Mouse (Mus musculus) inflammation-experienced regulatory T-cells, adult 6 months (primary cell): ENCODE data around the gene Fam184a. TPM values are rescaled to one million over a fixed set of nuclear protein-coding genes. Genes with fewer than 3 reads are reported as not detected.
A peak's percentile ranks its signal among the peaks of the same experiment; 100 is the strongest.
"Not testable (repeated sequence)": the region's sequence is repeated elsewhere in the genome, so short reads cannot be mapped to it uniquely, and the experiment has no call there.

Source experiments
- ATAC-seq: one replicate; pipeline ENCODE4 v1.8.0; 2017
- polyA plus RNA-seq, 3 experiments: library from polyadenylated mRNA; unstranded; fragments of 100-300 nt; shearing (Covaris generic); gene quantifications; one replicate each; pipeline ENCODE4 v1.2.1; 2017

The Fam184a gene
- polyA plus RNA-seq, 3 experiments from 2014 or later = not detected

- ATAC-seq = no peak
These were observed 61.9 kb downstream of the Fam184a start for GRCm38 (mm10) chr10:53688952-53689584.

GRCm38 (mm10) chr10:53688533-53688932 is 62.4 kb downstream of the Fam184a start:
- ATAC-seq = no peak

DNA sequence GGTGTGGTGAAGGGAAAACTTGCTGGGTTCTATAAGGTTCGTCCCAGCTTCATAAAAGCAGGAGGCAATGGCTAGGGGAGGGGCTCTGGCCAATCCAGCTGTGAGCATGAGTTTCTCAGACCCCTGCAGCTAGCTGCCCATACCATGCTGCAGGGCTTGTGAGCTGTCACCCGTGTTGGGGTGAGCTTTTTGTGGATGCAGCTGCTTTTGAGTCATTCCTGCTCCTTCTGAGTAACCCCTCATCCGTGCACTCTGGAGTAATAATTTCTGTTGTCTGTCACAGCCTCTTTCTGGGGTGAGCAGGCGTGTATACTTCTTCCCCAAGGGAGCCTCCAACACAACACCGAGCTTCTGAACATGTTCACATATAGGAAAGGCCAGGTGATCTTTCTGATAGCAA is 63.0 kb downstream of the Fam184a start:
- no peak for ATAC-seq

GRCm38 (mm10) chr10:53685806-53686205 is 65.1 kb downstream of the Fam184a start:
- ATAC-seq = no peak

- no peak for ATAC-seq
These were observed 67.7 kb downstream of the Fam184a start for GRCm38 (mm10) chr10:53683226-53683625.

- no peak for ATAC-seq
These were observed 71.0 kb downstream of the Fam184a start for GRCm38 (mm10) chr10:53679690-53680557.

DNA sequence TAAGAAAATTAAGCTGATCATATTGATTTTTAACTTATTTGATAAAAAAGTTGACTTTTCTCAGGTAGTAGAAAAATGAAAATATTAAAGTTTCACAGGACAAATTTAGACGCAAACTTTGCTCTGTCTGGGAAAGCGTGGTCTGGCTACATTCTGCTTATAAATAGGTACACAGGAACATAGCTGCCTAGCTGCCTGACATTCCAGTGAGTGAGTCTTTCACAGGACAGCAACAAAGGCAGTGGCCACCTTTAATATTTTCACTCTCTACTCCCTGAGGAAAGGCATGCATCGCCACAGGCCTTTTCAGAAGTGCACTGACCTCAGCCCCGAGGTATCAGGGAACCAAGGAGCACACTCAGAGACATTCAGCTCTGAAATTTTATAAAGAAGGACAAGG is 89.1 kb downstream of the Fam184a start:
- ATAC-seq = no peak

DNA sequence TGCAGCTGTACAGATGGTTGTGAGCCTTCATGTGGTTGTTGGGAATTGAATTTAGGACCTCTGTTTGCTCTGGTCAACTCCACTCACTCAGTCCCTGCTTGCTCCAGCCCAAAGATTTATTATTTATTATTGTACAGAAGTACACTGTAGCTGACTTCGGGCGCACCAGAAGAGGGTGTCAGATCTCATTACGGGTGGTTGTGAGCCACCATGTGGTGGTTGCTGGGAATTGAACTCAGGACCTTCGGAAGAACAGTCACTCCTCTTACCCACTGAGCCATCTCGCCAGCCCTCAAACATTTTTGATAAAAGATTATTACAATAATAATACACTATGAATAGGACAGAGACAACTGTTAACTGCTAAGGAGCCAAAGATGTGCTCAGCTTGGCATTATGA is 96.7 kb downstream of the Fam184a start:
- ATAC-seq = not testable (repeated sequence)

- peak; percentile 58 for ATAC-seq
These were observed 100.2 kb downstream of the Fam184a start for GRCm38 (mm10) chr10:53650683-53651082.

GRCm38 (mm10) chr10:53641507-53641906 is 109.4 kb downstream of the Fam184a start:
- ATAC-seq = no peak

- no peak for ATAC-seq
These were observed 115.5 kb downstream of the Fam184a start for GRCm38 (mm10) chr10:53635246-53635971.

DNA sequence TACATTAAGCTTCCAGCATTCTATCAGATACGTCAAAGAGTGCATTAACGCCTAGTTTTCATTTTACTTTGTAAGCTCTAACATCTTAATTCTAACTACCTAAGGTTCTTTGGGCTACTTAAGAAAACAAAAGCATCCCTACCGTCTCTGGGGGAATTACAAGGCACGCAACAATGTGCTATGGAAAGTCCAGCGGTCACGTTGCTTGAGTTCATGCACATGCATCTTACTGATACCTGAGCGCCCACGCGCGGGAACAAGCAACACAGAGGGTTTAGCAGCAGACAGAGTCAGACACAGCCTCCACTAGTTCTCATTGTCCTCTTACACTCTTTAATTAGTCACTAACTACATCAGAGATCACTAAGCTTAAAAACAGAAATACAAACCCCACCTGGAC is 116.8 kb downstream of the Fam184a start:
- ATAC-seq = no peak

- not testable (repeated sequence) for ATAC-seq
These were observed 120.6 kb downstream of the Fam184a start, which contains the start of gene Mcm9 for GRCm38 (mm10) chr10:53630339-53630738. Mcm9 (minus strand) TSS chr10:53630439.

DNA sequence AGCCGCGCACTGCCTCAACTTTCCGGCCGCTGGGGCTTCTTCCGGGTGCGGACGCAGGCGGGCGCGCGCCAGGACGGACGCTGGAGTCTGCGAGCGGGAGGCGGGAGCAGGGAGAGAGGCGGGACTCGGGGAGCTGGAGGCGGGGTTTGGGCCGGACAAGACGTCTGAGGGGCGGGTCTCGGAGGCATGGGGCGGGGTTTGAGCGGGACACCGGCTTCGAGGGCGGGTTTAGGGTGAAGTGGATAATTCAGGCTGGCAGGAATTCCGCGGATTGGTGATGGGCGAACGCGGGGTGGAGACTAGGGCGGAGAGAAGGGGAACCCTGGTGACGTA is 121.0 kb downstream of the Fam184a start:
- peak; percentile 81 for ATAC-seq

DNA sequence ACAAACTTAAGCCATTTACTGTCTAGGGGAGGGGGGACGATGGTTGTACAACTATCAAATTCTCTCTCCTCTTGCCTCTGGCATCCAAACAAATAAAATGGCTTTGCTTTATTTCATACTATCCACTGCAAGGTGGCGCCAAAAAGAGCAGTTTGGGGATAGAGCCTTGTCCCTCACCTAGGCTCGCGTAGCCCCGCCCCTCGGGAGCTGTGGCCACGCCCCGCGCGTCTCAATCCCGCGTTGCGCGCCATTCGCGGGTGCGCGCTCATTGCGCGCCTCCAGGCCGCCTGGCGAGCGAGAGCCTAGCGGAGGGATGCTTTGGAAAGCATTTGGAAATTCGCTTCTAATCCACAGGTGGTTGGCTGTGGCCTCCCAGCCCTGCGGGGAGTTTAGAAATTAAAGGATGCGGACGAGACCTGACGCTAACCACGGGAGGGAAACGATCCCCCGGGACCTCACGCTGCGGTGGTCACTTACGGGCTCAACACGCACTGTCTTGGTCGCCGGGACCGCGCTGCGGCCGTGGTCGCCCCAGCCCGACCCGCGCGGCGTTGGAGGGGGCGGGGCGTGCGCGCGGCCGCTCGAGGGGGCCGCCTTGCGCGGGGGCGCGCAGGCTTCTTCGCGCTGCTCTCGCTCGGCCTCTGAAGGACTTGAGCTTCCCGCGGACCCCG is 121.5 kb downstream of the Fam184a start:
- peak; percentile 78 for ATAC-seq

DNA sequence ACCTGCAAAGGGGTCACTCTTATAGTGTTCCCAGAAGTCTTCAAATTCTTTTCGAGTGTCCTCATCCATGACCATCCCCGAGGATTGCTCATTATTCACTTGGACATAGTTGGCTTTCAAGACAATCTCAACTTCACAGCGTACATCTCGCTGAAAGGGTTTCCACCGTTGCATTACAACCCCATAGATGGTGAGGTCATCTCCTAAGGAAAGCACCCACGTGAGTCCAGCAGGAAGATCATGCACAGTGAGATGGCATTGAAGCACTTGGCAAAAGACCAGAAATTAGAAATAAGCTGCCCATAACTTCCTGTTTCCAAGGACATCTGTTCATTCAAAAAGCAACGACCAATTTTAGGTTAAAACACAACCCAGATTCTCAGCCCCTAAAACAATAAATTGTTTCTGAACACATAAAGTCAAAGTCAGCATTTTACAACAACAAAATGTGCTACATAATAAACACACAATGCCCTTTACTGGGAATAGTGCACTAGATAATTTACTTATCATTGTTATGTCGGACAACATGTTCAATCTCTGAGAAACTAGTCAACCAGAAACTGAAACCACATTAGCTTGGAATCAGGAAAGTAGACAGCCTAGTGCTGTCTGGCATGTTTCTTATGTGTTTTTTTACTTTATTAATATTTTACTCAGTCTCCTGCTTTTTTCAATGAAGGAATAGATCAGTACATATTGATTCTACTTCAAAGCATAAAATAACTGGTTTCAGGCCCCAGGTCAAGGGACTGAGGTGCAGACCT is 134.9 kb downstream of the Fam184a start:
- ATAC-seq = no peak

DNA sequence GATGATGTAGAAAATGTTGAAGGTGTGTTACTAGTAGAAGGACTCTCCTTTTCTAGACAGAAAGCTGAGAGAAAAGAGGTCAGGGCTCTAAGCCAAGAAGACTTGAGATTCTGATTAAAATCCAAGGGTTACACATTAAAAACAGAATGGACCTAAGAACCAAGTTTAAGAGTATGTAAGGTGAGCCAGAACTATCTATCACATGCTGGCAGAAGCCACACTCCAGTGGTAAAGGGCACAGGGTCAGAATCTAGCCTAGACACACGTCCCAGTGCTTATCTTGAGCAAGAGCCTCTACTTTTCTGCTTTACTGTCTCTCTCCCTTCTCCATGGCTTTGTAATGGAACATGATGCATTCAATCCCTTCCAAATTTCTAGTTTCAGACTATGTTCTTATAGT is 137.0 kb downstream of the Fam184a start:
- ATAC-seq = no peak

DNA sequence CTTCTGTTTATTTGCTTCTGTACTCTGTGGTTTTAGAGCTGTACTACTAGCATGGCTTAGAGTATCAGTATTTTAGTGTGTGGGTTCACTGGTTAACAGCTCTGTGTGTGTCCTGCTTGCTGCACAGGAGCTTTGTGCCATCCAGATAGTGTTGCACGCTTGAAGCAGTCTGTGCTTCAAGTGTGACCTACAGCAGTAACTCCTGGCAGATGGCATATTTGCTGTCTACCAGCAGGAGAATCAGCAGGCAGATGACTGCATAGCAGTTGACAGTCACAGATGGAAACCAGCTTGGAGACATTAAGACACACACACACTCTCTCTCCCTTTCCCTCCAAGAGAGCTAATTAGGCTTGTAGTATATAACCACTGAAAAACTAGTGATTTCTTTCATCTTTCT is 138.8 kb downstream of the Fam184a start:
- ATAC-seq = no peak

GRCm38 (mm10) chr10:53608274-53608673 is 142.6 kb downstream of the Fam184a start:
- no peak for ATAC-seq

DNA sequence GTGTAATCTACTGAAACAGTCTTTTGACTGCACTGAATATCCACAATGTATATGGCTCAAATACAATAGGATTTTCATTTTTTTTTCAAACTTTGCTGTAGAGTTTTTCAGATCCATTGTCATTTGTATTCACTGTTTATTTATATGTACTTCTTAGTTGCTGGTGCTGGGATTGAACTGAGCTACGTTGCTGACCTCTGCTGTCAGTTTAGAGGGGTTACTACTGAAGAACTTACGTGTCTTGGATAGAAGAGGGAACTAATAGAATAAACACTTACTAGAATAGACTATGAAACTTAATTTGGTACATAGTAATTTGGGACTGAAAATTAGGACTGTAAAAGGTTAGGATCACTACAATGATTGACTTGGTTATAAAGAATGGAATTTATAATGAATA is 145.6 kb downstream of the Fam184a start:
- no peak for ATAC-seq

GRCm38 (mm10) chr10:53598821-53599220 is 152.1 kb downstream of the Fam184a start:
- ATAC-seq = no peak
